Mouse (Mus musculus): ENCODE measurements around the gene Ppp1r26. TPM values are rescaled to one million over a fixed set of nuclear protein-coding genes. Genes with fewer than 3 reads are reported as not detected.

Ppp1r26 gene
- not detected for polyA plus RNA-seq (2017; shearing (Covaris generic))

GRCm38 (mm10) chr2:28446515-28447314, at the start of gene Ppp1r26:
Gene Ppp1r26, plus strand, starts transcription at chr2:28446800.

DNA sequence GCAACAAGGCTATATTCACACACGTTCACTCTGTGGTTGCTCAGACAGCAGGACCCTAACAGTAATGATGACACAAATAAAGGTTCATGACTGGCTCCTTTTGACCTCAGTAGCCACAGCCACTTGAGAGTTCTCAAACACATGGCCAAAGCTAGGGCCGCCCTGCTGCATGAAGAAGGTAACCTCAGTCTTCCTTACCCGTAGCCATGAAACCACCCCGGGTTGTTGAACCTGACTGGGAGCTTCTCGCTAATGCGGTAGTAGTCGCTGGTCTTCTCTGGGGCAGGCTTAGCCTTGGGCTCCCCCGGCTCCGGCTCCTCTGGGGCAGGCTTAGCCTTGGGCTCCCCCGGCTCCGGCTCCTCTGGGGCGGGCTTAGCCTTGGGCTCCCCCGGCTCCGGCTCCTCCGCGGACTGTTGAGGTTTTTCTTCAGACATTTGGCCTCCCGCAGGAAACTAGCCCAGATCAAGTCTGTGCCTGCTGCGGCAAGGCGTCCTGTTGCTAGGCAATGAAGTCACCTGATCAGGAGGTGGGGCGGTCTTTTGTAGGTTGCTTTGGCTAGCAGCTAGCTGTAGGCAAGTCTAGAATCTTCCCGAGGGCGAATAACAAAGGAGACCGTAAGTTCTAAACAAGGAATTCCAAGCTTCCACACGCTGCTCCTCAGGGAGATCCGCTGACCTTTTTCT, 19.4 kb downstream of the Ppp1r26 start, which contains the start of gene 1700007K13Rik:
1700007K13Rik (minus strand) TSS at position 497 of the 683 bp plus-strand sequence.

DNA sequence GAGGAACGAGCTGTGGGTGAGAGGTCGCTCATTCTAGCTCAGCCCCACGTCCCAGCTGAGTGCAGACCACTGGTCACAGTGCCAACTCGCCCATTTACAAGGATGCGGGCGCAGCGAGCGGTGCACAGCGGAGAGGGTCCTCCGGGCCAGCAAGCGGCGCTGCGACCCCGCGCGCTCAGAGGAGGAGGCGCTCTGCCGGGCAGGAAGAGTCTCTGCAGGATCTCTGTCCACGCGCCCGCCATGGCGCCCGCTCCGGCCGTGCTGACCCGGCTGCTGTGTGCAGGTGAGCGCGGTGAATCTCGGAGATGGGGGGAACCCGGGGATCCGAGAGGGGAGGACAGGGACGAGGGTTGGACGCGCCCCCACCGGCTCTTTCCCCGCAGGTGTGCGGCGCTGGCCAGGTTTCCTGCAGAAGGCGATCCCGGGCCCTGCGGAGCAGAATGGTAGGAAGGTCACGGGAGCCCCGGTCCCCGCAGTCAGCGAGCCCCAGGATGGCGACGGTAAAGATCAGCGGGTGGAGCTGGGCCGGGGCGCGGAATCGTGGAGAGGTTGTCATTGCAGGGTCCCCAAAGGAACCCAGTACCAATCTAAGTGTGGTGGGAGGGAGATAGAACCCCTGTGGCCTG, 21.4 kb downstream of the Ppp1r26 start, which contains the start of gene Mrps2:
Mrps2 (plus strand) TSS at position 207 of the 626 bp plus-strand sequence.

DNA sequence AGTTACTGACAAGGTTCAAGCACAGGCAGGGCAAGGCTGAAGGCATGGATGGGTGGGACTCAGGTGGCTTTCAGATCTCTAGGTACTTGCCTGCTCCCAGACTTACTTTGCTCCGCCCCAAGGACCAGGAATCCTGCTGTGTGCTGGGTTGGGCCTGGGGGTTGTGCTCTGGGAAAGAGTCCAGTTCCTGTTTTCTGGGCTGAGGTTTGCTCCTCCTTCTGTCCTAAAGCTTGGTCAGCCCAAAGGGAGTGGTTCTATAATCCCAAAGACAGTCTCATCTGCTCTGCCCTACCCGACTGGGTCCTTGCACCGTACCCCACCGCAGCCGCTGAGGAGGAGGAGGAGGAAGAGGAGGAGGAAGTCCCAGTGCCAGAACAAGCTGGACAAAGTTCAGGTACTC, 50.1 kb downstream of the Ppp1r26 start, which contains the start of gene Gbgt1:
Gbgt1 (plus strand) TSS at position 221 of the 400 bp plus-strand sequence.

Other genes starting within 250 kb of the Ppp1r26 start
- gene 1700007K13Rik, start 19.5 kb downstream of the Ppp1r26 start, polyA plus RNA-seq (2017; shearing (Covaris generic)): not detected
- gene Mrps2, start 21.3 kb downstream of the Ppp1r26 start, polyA plus RNA-seq (2017; shearing (Covaris generic)): 9.2 TPM
- not detected for gene Gbgt1, start 50.1 kb downstream of the Ppp1r26 start, polyA plus RNA-seq (2017; shearing (Covaris generic))
- not detected for gene Gm10134, start 59.3 kb downstream of the Ppp1r26 start, polyA plus RNA-seq (2017; shearing (Covaris generic))
- 32.8 TPM for gene Ralgds, start 66.3 kb downstream of the Ppp1r26 start, polyA plus RNA-seq (2017; shearing (Covaris generic))
- not detected for gene Cel, start 116.6 kb downstream of the Ppp1r26 start, polyA plus RNA-seq (2017; shearing (Covaris generic))
- gene Gtf3c5, start 137.0 kb downstream of the Ppp1r26 start, polyA plus RNA-seq (2017; shearing (Covaris generic)): 18.7 TPM
- gene Gfi1b, start 175.2 kb downstream of the Ppp1r26 start, polyA plus RNA-seq (2017; shearing (Covaris generic)): not detected
- 38.9 TPM for gene Tsc1, start 194.4 kb downstream of the Ppp1r26 start, polyA plus RNA-seq (2017; shearing (Covaris generic))